Mouse (Mus musculus) thymus, adult 2 months (tissue): ENCODE measurements around the gene Zfp54.

Experiments
- CTCF ChIP-seq: fragments of 200-500 bp; IDR thresholded peaks from 2 replicates; pipeline ENCODE4 v1.5.1; 2012; ENCODE audit warnings: mild to moderate bottlenecking, control low read depth, low read length, moderate library complexity, borderline replicate concordance; ENCODE audit not compliant: control insufficient read depth, poor library complexity, insufficient read depth; ENCODE audit errors: extremely low read depth
- POLR2A ChIP-seq: fragments of 200-500 bp; IDR thresholded peaks from 2 replicates; pipeline ENCODE4 v1.6.1; 2012; ENCODE audit warnings: mild to moderate bottlenecking, low read length, control low read depth, moderate library complexity; ENCODE audit not compliant: control insufficient read depth, poor library complexity, insufficient read depth; ENCODE audit errors: extremely low read depth

DNA sequence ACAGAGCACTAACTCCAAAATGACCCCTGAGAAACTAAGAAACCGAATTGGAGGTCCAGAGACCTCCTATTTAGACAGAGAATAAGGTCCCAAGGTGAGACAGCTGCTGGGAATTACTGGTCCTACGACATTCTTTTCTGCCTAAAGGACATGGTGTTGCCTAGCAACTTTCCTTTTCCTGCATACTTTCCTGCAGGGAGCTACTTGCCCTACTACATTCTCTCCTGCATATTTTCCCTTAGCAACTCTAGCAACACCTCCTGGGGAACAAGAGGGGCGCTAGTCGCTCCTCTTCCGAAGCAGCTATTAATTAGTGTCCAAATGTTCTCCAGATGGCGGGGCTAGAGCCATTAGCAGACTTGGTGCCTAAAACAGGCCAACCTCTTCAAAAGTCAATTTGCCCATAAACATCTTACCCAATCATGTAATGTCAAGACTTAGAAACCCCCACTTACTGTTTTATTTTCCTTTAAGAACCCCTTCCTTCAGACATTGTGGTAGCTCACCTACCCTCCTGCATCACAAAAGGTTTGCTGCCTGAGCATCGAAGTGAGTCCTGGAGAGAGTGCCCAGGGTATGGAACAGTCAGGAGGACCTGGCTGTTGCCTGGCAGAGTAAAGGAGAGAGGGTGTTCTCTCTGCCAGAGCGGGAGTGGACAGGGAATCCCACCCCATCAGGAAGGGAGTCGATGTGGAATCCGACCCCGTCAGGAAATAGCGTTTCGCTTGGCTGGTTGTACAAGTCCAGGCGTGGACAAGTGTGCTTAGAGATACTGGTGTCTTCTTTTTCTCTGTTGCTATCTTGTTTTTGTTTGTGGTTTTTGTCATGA lies 50.5 kb downstream of the Zfp54 start:
- no peak for TF ChIP-seq POLR2A
- no peak for TF ChIP-seq CTCF
